Mouse (Mus musculus): ENCODE data around the gene Hacd3. TPM values are rescaled to one million over a fixed set of nuclear protein-coding genes. Genes with fewer than 3 reads are reported as not detected.
"Not testable (repeated sequence)": the region's sequence is repeated elsewhere in the genome, so short reads cannot be mapped to it uniquely, and the experiment has no call there.

The Hacd3 gene
- polyA plus RNA-seq, 1 experiment: 117 TPM

- DNase-seq (ENCODE audit: low read depth): peak; percentile 41
Observed at GRCm38 (mm10) chr9:65015461-65016222, 5.9 kb downstream of the Hacd3 start.

GRCm38 (mm10) chr9:65011304-65011703 is 10.2 kb downstream of the Hacd3 start:
- DNase-seq (ENCODE audit: low read depth): no peak
- TF ChIP-seq POLR2A (IDR thresholded peaks at IDR 0.05; ENCODE audit: borderline replicate concordance, extremely low read depth, insufficient read depth, insufficient read length, poor library complexity, severe bottlenecking): no peak
- peak; percentile 40; the same call in 1 of the 2 replicates for TF ChIP-seq CTCF (IDR thresholded peaks at IDR 0.05; ENCODE audit: borderline replicate concordance, extremely low read depth, insufficient read depth, insufficient read length)

More at GRCm38 (mm10) chr9:65015461-65016222, 5.9 kb downstream of the Hacd3 start:
- TF ChIP-seq POLR2A (IDR thresholded peaks at IDR 0.05; ENCODE audit: borderline replicate concordance, extremely low read depth, insufficient read depth, insufficient read length, poor library complexity, severe bottlenecking) (no peak), CTCF (IDR thresholded peaks at IDR 0.05; ENCODE audit: borderline replicate concordance, extremely low read depth, insufficient read depth, insufficient read length) (no peak)

GRCm38 (mm10) chr9:65010632-65011031 is 10.9 kb downstream of the Hacd3 start:
- TF ChIP-seq CTCF (IDR thresholded peaks at IDR 0.05; ENCODE audit: borderline replicate concordance, extremely low read depth, insufficient read depth, insufficient read length) (no peak), POLR2A (IDR thresholded peaks at IDR 0.05; ENCODE audit: borderline replicate concordance, extremely low read depth, insufficient read depth, insufficient read length, poor library complexity, severe bottlenecking) (no peak)
- no peak for DNase-seq (ENCODE audit: low read depth)

- no peak for DNase-seq (ENCODE audit: low read depth)
- TF ChIP-seq POLR2A (IDR thresholded peaks at IDR 0.05; ENCODE audit: borderline replicate concordance, extremely low read depth, insufficient read depth, insufficient read length, poor library complexity, severe bottlenecking) (no peak), CTCF (IDR thresholded peaks at IDR 0.05; ENCODE audit: borderline replicate concordance, extremely low read depth, insufficient read depth, insufficient read length) (no peak)
Observed at GRCm38 (mm10) chr9:65005737-65006136, 15.8 kb downstream of the Hacd3 start.

- DNase-seq (ENCODE audit: low read depth): no peak
- TF ChIP-seq CTCF (IDR thresholded peaks at IDR 0.05; ENCODE audit: borderline replicate concordance, extremely low read depth, insufficient read depth, insufficient read length): no peak
- TF ChIP-seq POLR2A (IDR thresholded peaks at IDR 0.05; ENCODE audit: borderline replicate concordance, extremely low read depth, insufficient read depth, insufficient read length, poor library complexity, severe bottlenecking): no peak
Observed at GRCm38 (mm10) chr9:65001481-65001880, 20.0 kb downstream of the Hacd3 start.

GRCm38 (mm10) chr9:64995464-64995863 is 26.0 kb downstream of the Hacd3 start:
- not testable (repeated sequence) for DNase-seq (ENCODE audit: low read depth)

GRCm38 (mm10) chr9:64990291-64990690 is 31.2 kb downstream of the Hacd3 start:
- TF ChIP-seq POLR2A (IDR thresholded peaks at IDR 0.05; ENCODE audit: borderline replicate concordance, extremely low read depth, insufficient read depth, insufficient read length, poor library complexity, severe bottlenecking) (no peak), CTCF (IDR thresholded peaks at IDR 0.05; ENCODE audit: borderline replicate concordance, extremely low read depth, insufficient read depth, insufficient read length) (no peak)

GRCm38 (mm10) chr9:64988443-64988842 is 33.0 kb downstream of the Hacd3 start:
- TF ChIP-seq CTCF (IDR thresholded peaks at IDR 0.05; ENCODE audit: borderline replicate concordance, extremely low read depth, insufficient read depth, insufficient read length) (no peak), POLR2A (IDR thresholded peaks at IDR 0.05; ENCODE audit: borderline replicate concordance, extremely low read depth, insufficient read depth, insufficient read length, poor library complexity, severe bottlenecking) (no peak)
- no peak for DNase-seq (ENCODE audit: low read depth)

More at GRCm38 (mm10) chr9:64990291-64990690, 31.2 kb downstream of the Hacd3 start:
- DNase-seq (ENCODE audit: low read depth): no peak

- no peak for DNase-seq (ENCODE audit: low read depth)
- TF ChIP-seq POLR2A (IDR thresholded peaks at IDR 0.05; ENCODE audit: borderline replicate concordance, extremely low read depth, insufficient read depth, insufficient read length, poor library complexity, severe bottlenecking) (no peak), CTCF (IDR thresholded peaks at IDR 0.05; ENCODE audit: borderline replicate concordance, extremely low read depth, insufficient read depth, insufficient read length) (no peak)
Observed at GRCm38 (mm10) chr9:64987651-64988050, 33.8 kb downstream of the Hacd3 start.

- no peak for DNase-seq (ENCODE audit: low read depth)
- TF ChIP-seq POLR2A (IDR thresholded peaks at IDR 0.05; ENCODE audit: borderline replicate concordance, extremely low read depth, insufficient read depth, insufficient read length, poor library complexity, severe bottlenecking) (no peak), CTCF (IDR thresholded peaks at IDR 0.05; ENCODE audit: borderline replicate concordance, extremely low read depth, insufficient read depth, insufficient read length) (no peak)
Observed at GRCm38 (mm10) chr9:64985807-64986206, 35.7 kb downstream of the Hacd3 start.

GRCm38 (mm10) chr9:64985037-64985794 is 36.3 kb downstream of the Hacd3 start:
- DNase-seq (ENCODE audit: low read depth): peak; percentile 13
- TF ChIP-seq CTCF (IDR thresholded peaks at IDR 0.05; ENCODE audit: borderline replicate concordance, extremely low read depth, insufficient read depth, insufficient read length): no peak
- TF ChIP-seq POLR2A (IDR thresholded peaks at IDR 0.05; ENCODE audit: borderline replicate concordance, extremely low read depth, insufficient read depth, insufficient read length, poor library complexity, severe bottlenecking): no peak

GRCm38 (mm10) chr9:64981904-64982303 is 39.6 kb downstream of the Hacd3 start:
- DNase-seq (ENCODE audit: low read depth): no peak
- TF ChIP-seq POLR2A (IDR thresholded peaks at IDR 0.05; ENCODE audit: borderline replicate concordance, extremely low read depth, insufficient read depth, insufficient read length, poor library complexity, severe bottlenecking) (no peak), CTCF (IDR thresholded peaks at IDR 0.05; ENCODE audit: borderline replicate concordance, extremely low read depth, insufficient read depth, insufficient read length) (no peak)

Data from brain, embryonic 14.5 days (tissue).